Mouse (Mus musculus): Measurements from ENCODE around the gene Hes3. TPM values are rescaled to one million over a fixed set of nuclear protein-coding genes. Genes with fewer than 3 reads are reported as not detected.

The Hes3 gene
- polyA plus RNA-seq, 1 experiment from 2014 or later, result 0.53 TPM

DNA sequence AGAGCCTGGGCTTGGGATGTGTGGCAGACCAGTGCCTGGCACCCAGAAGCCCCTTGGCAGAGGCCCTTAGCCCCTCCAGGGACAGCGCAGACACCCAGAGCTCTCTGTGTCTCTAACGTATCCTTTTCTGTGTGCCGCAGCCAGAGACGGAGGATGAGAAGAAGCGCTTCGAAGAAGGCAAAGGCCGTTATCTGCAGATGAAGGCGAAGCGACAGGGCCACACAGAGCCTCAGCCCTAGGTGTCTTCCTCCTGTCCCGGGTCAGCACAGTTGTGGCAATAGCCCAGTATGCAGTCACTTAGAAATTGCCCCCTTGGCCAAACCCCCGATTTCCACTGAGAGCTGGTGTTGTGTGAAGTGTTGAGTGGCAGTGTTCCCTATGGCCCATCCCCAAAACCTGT, 20.1 kb downstream of the Hes3 start:
- Histone ChIP-seq H3K4me2 (ENCODE audit: low read depth, low read length, severe bottlenecking) (no peak overlapping the region), H3K4me1 (replicated peaks; ENCODE audit: control insufficient read depth, insufficient read depth, low read length) (peaks cover 20% of the 10 kb centered on the region), H3K4me3 (ENCODE audit: low read depth, low read length) (no peak overlapping the region), H3K27ac (ENCODE audit: low read depth, low read length) (no peak overlapping the region), H3K9me3 (ENCODE audit: control insufficient read depth, low read length) (no peaks in the 10 kb centered on the region), H3K9ac (ENCODE audit: low read length) (no peak overlapping the region), H3K27me3 (ENCODE audit: control insufficient read depth, insufficient read depth, low read length) (peaks cover 17% of the 10 kb centered on the region), H3K36me3 (ENCODE audit: control insufficient read depth, insufficient read depth, low read length) (no peaks in the 10 kb centered on the region)
- 92% methylated on average over 11 of the region's 11 CpGs for WGBS
- ATAC-seq (replicated peaks; ENCODE audit: low FRiP score), result no peak
- no peak for DNase-seq (ENCODE audit: low spot score)

GRCm38 (mm10) chr4:152270599-152270998, 20.9 kb downstream of the Hes3 start:
- no peak overlapping the region for H3K27ac ChIP-seq (ENCODE audit: low read depth, low read length)
- H3K36me3 ChIP-seq (ENCODE audit: control insufficient read depth, insufficient read depth, low read length), result no peaks in the 10 kb centered on the region
- 85% methylated on average over 9 of the region's 9 CpGs for WGBS
- DNase-seq (ENCODE audit: low spot score) (no peak), ATAC-seq (replicated peaks; ENCODE audit: low FRiP score) (no peak)
- peaks cover 20% of the 10 kb centered on the region for H3K4me1 ChIP-seq (replicated peaks; ENCODE audit: control insufficient read depth, insufficient read depth, low read length)
- no peak overlapping the region for H3K9ac ChIP-seq (ENCODE audit: low read length)
- H3K9me3 ChIP-seq (ENCODE audit: control insufficient read depth, low read length), result no peaks in the 10 kb centered on the region
- H3K27me3 ChIP-seq (ENCODE audit: control insufficient read depth, insufficient read depth, low read length), result peaks cover 12% of the 10 kb centered on the region; the same call in 1 of the 2 replicates
- H3K4me2 ChIP-seq (ENCODE audit: low read depth, low read length, severe bottlenecking), result no peak overlapping the region
- H3K4me3 ChIP-seq (ENCODE audit: low read depth, low read length), result no peak overlapping the region

GRCm38 (mm10) chr4:152269967-152270366, 21.5 kb downstream of the Hes3 start:
- 89% methylated on average over 13 of the region's 13 CpGs for WGBS
- ATAC-seq (replicated peaks; ENCODE audit: low FRiP score), result no peak
- peaks cover 19% of the 10 kb centered on the region for H3K4me1 ChIP-seq (replicated peaks; ENCODE audit: control insufficient read depth, insufficient read depth, low read length)

DNA sequence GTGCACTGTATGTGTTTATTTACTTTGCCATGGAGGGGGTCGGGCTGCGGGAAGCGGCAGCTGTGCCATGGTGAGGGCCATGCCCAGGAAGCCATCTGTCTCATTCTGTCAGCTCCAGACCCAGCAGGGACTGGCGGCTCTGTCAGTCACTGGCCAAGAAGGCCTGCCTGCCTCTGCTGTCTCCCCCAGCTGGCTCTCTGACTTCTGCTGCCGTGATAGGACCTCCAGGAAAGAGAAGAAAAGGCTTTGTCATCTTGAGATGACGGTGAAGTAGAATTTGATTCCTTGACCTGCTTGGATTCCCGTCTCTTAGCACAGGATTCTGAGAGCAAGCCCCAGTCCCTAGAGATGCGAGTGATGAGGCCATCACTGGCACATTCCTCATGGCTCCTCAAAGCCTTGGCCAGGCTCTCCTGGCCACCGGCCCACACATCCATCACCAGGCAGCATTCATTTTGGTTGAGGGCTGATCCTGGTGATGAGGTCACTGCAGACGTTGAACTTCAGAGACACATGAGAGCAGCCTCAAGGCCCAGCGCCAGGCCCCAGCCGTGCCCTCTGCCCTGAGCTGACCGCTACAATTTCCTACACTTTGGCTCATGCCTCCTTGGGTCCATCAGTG, 23.6 kb downstream of the Hes3 start:
- H3K9me3 ChIP-seq (ENCODE audit: control insufficient read depth, low read length), result no peaks in the 10 kb centered on the region
- no peak overlapping the region for H3K9ac ChIP-seq (ENCODE audit: low read length)
- H3K36me3 ChIP-seq (ENCODE audit: control insufficient read depth, insufficient read depth, low read length), result no peaks in the 10 kb centered on the region
- no peaks in the 10 kb centered on the region for H3K27me3 ChIP-seq (ENCODE audit: control insufficient read depth, insufficient read depth, low read length)
- WGBS, result 88% methylated on average over 13 of the region's 13 CpGs
- H3K4me1 ChIP-seq (replicated peaks; ENCODE audit: control insufficient read depth, insufficient read depth, low read length), result peaks cover 5% of the 10 kb centered on the region; the same call in 1 of the 2 replicates
- H3K4me3 ChIP-seq (ENCODE audit: low read depth, low read length), result no peak overlapping the region
- H3K27ac ChIP-seq (ENCODE audit: low read depth, low read length), result no peak overlapping the region
- DNase-seq (ENCODE audit: low spot score), result no peak
- no peak overlapping the region for H3K4me2 ChIP-seq (ENCODE audit: low read depth, low read length, severe bottlenecking)
- no peak for ATAC-seq (replicated peaks; ENCODE audit: low FRiP score)

More at GRCm38 (mm10) chr4:152269967-152270366, 21.5 kb downstream of the Hes3 start:
- H3K9ac ChIP-seq (ENCODE audit: low read length), result no peak overlapping the region
- H3K4me2 ChIP-seq (ENCODE audit: low read depth, low read length, severe bottlenecking), result no peak overlapping the region
- no peak for DNase-seq (ENCODE audit: low spot score)
- H3K27me3 ChIP-seq (ENCODE audit: control insufficient read depth, insufficient read depth, low read length), result peaks cover 7% of the 10 kb centered on the region; the same call in 1 of the 2 replicates
- H3K9me3 ChIP-seq (ENCODE audit: control insufficient read depth, low read length), result no peaks in the 10 kb centered on the region
- H3K4me3 ChIP-seq (ENCODE audit: low read depth, low read length), result no peak overlapping the region
- no peaks in the 10 kb centered on the region for H3K36me3 ChIP-seq (ENCODE audit: control insufficient read depth, insufficient read depth, low read length)
- H3K27ac ChIP-seq (ENCODE audit: low read depth, low read length), result no peak overlapping the region

GRCm38 (mm10) chr4:152266236-152266895, 25.1 kb downstream of the Hes3 start:
- Histone ChIP-seq H3K4me3 (ENCODE audit: low read depth, low read length) (no peak overlapping the region), H3K4me1 (replicated peaks; ENCODE audit: control insufficient read depth, insufficient read depth, low read length) (no peaks in the 10 kb centered on the region), H3K4me2 (ENCODE audit: low read depth, low read length, severe bottlenecking) (no peak overlapping the region), H3K27me3 (ENCODE audit: control insufficient read depth, insufficient read depth, low read length) (no peaks in the 10 kb centered on the region), H3K9ac (ENCODE audit: low read length) (no peak overlapping the region), H3K9me3 (ENCODE audit: control insufficient read depth, low read length) (no peaks in the 10 kb centered on the region), H3K36me3 (ENCODE audit: control insufficient read depth, insufficient read depth, low read length) (no peaks in the 10 kb centered on the region), H3K27ac (ENCODE audit: low read depth, low read length) (no peak overlapping the region)
- ATAC-seq (replicated peaks; ENCODE audit: low FRiP score) (no peak), DNase-seq (ENCODE audit: low spot score) (no peak)
- 74% methylated on average over 10 of the region's 10 CpGs for WGBS

GRCm38 (mm10) chr4:152265791-152266190, 25.7 kb downstream of the Hes3 start:
- H3K9ac ChIP-seq (ENCODE audit: low read length), result no peak overlapping the region
- no peaks in the 10 kb centered on the region for H3K9me3 ChIP-seq (ENCODE audit: control insufficient read depth, low read length)
- no peaks in the 10 kb centered on the region for H3K36me3 ChIP-seq (ENCODE audit: control insufficient read depth, insufficient read depth, low read length)
- H3K4me3 ChIP-seq (ENCODE audit: low read depth, low read length), result no peak overlapping the region
- no peak for DNase-seq (ENCODE audit: low spot score)
- no peak for ATAC-seq (replicated peaks; ENCODE audit: low FRiP score)
- no peak overlapping the region for H3K27ac ChIP-seq (ENCODE audit: low read depth, low read length)
- H3K27me3 ChIP-seq (ENCODE audit: control insufficient read depth, insufficient read depth, low read length), result no peaks in the 10 kb centered on the region
- H3K4me1 ChIP-seq (replicated peaks; ENCODE audit: control insufficient read depth, insufficient read depth, low read length), result no peaks in the 10 kb centered on the region
- H3K4me2 ChIP-seq (ENCODE audit: low read depth, low read length, severe bottlenecking), result no peak overlapping the region
- WGBS, result 59% methylated on average over 5 of the region's 5 CpGs

DNA sequence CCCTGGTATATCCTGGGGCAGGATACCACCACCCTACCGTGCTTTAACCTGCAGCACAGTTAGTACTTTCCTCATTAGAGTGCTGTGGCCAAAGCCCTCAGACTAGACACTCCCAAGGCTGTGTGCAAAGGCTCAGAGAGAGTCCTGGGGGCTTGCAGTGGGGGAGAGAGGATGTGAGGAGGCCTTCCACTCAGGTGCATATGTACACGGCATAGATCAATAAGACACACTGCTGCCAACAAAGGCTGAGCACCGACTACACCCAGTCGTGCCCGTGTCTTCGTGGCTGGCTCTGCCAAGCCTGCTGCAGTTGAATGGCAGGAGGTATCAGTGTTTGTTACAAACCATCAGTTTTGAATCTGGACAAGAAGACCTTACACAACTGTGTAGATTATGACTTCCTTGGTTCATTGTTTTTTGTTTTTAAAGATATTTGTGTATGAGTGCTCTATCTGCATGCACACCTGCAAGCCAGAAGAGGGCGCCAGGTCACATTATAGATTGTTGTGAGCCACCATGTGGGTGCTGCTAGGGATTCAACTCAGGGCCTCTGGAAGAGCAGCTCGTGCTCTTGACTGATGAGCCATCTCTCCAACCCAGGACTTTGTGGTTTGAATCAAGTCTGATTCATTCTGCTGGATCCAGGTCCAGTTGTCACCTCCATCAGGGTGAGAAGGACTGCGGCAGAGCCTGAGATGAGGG, 26.4 kb downstream of the Hes3 start:
- ATAC-seq (replicated peaks; ENCODE audit: low FRiP score), result no peak
- no peak overlapping the region for H3K4me2 ChIP-seq (ENCODE audit: low read depth, low read length, severe bottlenecking)

GRCm38 (mm10) chr4:152264177-152264530, 27.3 kb downstream of the Hes3 start:
- Histone ChIP-seq H3K36me3 (ENCODE audit: control insufficient read depth, insufficient read depth, low read length) (no peaks in the 10 kb centered on the region), H3K27me3 (ENCODE audit: control insufficient read depth, insufficient read depth, low read length) (no peaks in the 10 kb centered on the region), H3K4me1 (replicated peaks; ENCODE audit: control insufficient read depth, insufficient read depth, low read length) (no peaks in the 10 kb centered on the region), H3K9me3 (ENCODE audit: control insufficient read depth, low read length) (no peaks in the 10 kb centered on the region), H3K4me3 (ENCODE audit: low read depth, low read length) (no peak overlapping the region), H3K4me2 (ENCODE audit: low read depth, low read length, severe bottlenecking) (no peak overlapping the region), H3K27ac (ENCODE audit: low read depth, low read length) (no peak overlapping the region), H3K9ac (ENCODE audit: low read length) (no peak overlapping the region)
- 58% methylated on average over 4 of the region's 4 CpGs for WGBS
- no peak for DNase-seq (ENCODE audit: low spot score)
- no peak for ATAC-seq (replicated peaks; ENCODE audit: low FRiP score)

More for the DNA sequence above, 26.4 kb downstream of the Hes3 start:
- Histone ChIP-seq H3K4me1 (replicated peaks; ENCODE audit: control insufficient read depth, insufficient read depth, low read length) (no peaks in the 10 kb centered on the region), H3K9ac (ENCODE audit: low read length) (no peak overlapping the region), H3K9me3 (ENCODE audit: control insufficient read depth, low read length) (no peaks in the 10 kb centered on the region), H3K27ac (ENCODE audit: low read depth, low read length) (no peak overlapping the region), H3K36me3 (ENCODE audit: control insufficient read depth, insufficient read depth, low read length) (no peaks in the 10 kb centered on the region), H3K4me3 (ENCODE audit: low read depth, low read length) (no peak overlapping the region), H3K27me3 (ENCODE audit: control insufficient read depth, insufficient read depth, low read length) (no peaks in the 10 kb centered on the region)
- 90% methylated on average over 9 of the region's 9 CpGs for WGBS
- DNase-seq (ENCODE audit: low spot score), result no peak

Data from forebrain, embryonic 11.5 days (tissue).